Mouse (Mus musculus): ENCODE results near the gene Ikzf2. TPM values are rescaled to one million over a fixed set of nuclear protein-coding genes. Genes with fewer than 3 reads are reported as not detected.
A peak's percentile ranks its signal among the peaks of the same experiment; 100 is the strongest.

Gene Ikzf2
- total RNA-seq, 2 experiments from 2014 or later: 9.6 to 13.0 TPM

DNA sequence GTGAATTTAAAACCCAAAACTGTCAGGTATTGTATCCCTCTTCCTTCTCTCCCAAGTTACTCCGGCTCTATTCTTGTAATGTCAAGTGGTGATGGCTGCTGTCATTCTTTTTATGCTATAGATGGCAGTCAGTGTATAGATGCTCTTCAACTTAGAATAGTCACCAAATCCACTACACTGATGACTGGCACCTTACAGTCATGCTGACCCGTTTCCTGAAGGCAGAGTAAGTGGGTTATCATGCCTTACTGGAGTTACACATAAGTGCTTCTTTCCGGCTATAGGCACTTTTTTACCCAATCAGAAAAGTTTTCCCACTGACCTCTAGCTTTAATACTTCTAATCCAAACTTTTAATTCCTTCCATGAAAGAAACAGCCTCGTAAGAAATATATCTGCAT is 6.5 kb downstream of the Ikzf2 start:
- ATAC-seq (replicated peaks; ENCODE audit: low FRiP score, low TSS enrichment, poor library complexity, severe bottlenecking): no peak

DNA sequence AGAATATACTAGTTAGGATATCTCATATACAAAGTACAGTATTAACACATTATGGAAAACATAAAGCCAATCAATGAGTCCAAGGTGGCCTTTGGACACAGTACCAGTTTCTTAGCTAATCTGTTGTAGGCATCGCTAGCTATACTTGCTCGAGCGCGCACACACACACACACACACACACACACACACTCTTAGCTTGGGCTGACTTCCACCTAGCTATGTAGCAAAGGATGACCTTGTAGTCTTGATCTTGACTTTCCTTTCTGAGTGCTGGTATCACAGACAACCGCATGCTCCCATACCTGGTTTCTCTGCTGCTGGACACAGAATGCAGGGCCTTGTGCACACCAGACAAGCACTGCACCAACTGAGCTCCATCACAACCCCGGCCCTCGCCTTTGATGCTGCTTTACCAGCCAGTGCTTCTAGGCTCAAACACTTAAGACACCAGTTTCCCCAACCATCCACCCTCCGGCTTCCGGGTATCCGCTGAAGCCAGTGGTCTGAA is 17.1 kb downstream of the Ikzf2 start:
- no peak for ATAC-seq (replicated peaks; ENCODE audit: low FRiP score, low TSS enrichment, poor library complexity, severe bottlenecking)

DNA sequence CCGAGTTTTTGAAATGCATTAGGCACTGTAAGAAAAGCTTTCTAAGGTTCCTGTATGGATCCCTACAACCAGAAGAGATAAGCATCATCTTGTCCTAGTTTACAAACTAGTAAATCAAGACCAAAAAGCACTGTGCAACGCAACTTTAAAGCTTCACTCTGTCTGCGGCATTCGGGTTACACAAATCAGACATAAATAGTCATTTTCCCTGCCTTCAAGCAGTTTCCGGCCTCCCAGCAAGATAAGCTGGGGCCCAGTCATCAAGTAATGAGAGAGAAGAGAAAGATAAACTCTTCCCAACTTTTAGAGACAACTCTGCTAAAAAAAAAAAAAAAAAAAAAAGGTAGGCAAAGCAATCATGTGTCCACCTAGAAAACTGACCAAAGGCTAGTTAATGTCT is 19.6 kb downstream of the Ikzf2 start:
- ATAC-seq (replicated peaks; ENCODE audit: low FRiP score, low TSS enrichment, poor library complexity, severe bottlenecking): no peak

DNA sequence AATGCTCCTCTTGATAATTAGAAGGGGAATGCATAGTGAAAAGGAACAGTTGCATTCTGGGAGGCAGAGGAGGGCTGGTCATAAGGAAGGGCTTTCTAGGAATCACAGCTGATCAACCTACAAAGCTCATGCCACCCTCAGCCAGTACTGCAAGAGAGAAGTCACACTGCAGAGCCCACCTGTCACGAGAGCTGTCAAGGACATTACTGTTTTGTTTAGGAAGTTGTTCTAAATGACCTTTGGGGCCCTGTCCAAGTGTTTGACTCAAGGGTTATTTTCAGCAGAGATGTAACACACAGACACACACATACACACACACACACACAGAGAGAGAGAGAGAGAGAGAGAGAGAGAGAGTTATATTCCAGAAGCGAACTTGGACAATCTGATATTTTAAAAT is 27.3 kb downstream of the Ikzf2 start:
- no peak for ATAC-seq (replicated peaks; ENCODE audit: low FRiP score, low TSS enrichment, poor library complexity, severe bottlenecking)

- ATAC-seq (replicated peaks; ENCODE audit: low FRiP score, low TSS enrichment, poor library complexity, severe bottlenecking): no peak
Measured at GRCm38 (mm10) chr1:69658051-69658450, 29.0 kb downstream of the Ikzf2 start.

DNA sequence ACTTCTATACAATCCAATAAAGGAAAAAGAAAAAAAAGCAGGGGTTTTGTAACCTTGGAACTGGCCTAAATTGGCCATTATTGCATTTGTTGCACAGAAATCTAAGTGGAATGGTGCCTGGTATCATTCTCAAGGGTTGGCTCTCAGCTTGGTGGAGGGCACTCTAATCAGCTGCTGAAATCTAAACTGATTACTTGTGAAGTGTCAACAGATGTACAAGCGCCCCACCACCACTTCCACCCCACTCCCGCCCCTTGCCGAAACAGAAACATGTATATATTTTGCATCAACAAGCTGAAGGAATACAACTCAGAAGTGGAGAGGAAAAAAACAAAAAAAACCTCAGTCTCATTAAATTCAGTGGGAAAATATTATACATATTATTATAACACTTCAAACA is 29.6 kb downstream of the Ikzf2 start:
- ATAC-seq (replicated peaks; ENCODE audit: low FRiP score, low TSS enrichment, poor library complexity, severe bottlenecking): no peak

- peak; percentile 68 for ATAC-seq (replicated peaks; ENCODE audit: low FRiP score, low TSS enrichment, poor library complexity, severe bottlenecking)
Measured at GRCm38 (mm10) chr1:69656929-69657328, 30.1 kb downstream of the Ikzf2 start.

- no peak for ATAC-seq (replicated peaks; ENCODE audit: low FRiP score, low TSS enrichment, poor library complexity, severe bottlenecking)
Measured at GRCm38 (mm10) chr1:69656047-69656782, 30.8 kb downstream of the Ikzf2 start.

DNA sequence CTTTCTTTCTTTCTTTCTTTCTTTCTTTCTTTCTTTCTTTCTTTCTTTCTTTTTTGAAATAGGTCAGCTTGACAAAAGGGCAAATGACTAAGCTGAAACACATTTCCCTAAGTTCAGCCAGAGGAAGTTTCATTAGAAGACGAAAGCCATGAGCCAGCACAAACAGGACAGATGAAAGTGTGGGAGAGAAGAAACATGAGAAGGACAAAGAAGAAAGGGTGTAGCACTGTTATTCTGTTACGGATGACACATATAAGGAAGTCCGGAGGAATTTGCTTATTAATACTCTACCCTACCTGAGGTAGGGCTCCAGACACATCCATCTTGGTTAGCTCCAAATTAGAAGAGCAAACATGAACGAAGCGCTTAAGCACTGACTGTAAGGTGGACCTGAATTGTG is 31.7 kb downstream of the Ikzf2 start:
- no peak for ATAC-seq (replicated peaks; ENCODE audit: low FRiP score, low TSS enrichment, poor library complexity, severe bottlenecking)

DNA sequence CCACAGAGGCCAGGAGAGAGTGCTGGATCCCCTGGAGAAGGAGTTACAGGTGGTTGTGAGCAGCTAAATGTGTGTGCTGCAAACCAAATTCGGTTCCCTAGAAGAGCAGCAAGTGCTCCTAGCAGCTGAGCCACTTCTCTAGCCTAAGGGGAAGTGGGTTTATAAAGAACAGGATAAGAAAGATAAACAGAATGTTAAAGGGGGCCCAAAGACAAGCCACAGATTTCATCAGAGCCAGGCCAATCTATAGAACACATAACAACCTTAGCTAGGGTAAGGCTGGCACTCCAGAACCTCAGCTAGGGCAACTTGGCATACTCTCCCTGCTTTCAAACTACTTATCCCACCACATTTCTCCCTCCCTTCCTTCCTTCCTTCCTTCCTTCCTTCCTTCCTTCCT is 32.1 kb downstream of the Ikzf2 start:
- peak; percentile 36 for ATAC-seq (replicated peaks; ENCODE audit: low FRiP score, low TSS enrichment, poor library complexity, severe bottlenecking)

DNA sequence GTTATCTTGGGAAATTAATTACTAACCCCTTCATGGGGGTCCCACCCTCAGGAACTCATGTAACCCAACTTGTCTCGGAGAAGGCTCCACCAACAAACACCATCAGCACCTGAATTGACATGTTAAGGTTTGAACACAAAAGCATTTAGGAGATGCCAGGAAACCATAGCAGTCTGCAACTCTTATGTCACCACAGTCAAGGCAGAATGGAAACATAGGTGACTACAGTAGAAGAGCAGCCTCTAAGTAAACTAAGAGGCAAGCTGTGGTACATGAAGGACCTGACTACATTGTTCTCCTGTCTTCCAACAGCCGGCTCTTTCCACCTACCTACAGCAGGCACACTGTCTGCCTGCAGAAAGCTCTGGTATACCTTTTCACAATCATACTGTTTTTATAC is 33.6 kb downstream of the Ikzf2 start:
- no peak for ATAC-seq (replicated peaks; ENCODE audit: low FRiP score, low TSS enrichment, poor library complexity, severe bottlenecking)

GRCm38 (mm10) chr1:69643138-69643537 is 43.9 kb downstream of the Ikzf2 start:
- ATAC-seq (replicated peaks; ENCODE audit: low FRiP score, low TSS enrichment, poor library complexity, severe bottlenecking): peak; percentile 59

- ATAC-seq (replicated peaks; ENCODE audit: low FRiP score, low TSS enrichment, poor library complexity, severe bottlenecking): no peak
Measured at GRCm38 (mm10) chr1:69641986-69642385, 45.1 kb downstream of the Ikzf2 start.

DNA sequence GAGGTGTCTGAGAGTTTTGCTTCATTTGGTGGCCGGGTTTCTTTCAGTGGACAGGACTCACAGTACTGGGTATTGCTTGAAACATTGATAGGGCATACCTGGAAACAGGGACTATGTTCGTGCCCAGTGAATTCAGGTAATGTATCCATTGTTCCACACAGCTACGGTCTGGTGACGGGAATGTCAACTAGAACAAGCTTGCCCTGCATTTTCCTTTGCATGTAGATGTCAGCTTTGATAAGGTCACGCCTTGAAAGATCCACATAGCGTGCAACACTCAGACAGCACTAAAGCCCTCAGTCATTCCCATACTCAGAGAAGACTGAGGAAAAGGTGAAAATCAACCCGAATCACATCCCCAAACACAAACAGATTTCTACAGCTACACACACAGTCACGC is 48.7 kb downstream of the Ikzf2 start:
- ATAC-seq (replicated peaks; ENCODE audit: low FRiP score, low TSS enrichment, poor library complexity, severe bottlenecking): no peak; the same call in 1 of the 2 replicates

DNA sequence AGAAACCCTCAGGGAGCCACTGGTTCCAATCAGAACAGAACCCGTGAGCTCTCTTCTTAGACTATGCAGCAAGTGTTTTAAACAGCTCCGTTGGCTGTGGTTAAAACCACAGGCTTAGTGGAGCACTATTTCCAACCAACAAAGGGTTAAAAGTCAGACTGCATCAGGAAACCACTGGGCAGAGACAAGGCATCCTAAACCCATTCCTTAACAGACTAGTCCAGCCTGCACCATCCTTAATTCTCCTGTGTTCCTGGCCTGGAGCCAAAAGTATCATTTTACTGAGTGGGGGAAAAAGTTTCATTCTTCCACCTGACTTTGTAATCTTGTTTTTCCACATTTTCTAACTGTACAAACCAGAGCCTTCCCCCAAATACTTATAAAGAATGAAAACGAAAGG is 49.1 kb downstream of the Ikzf2 start:
- ATAC-seq (replicated peaks; ENCODE audit: low FRiP score, low TSS enrichment, poor library complexity, severe bottlenecking): peak; percentile 75

DNA sequence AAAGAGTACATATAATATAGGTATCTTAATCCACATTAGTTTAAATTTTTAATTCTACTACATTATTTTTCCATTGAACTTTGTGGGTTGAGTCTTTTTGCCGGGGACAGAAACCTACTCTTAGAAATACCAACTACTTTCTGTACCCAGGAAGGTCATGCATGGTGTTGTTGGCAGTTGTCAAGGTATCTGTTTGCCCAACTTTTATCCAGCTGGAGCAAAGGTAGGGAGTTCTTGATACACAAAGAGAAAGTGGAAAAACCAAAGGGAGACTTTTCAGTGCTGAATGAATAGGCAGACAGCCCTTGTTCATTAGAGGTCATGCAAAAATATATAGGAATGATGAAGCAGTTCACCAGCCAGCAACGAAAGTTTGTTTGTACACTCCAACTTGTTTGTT is 52.8 kb downstream of the Ikzf2 start:
- ATAC-seq (replicated peaks; ENCODE audit: low FRiP score, low TSS enrichment, poor library complexity, severe bottlenecking): no peak

DNA sequence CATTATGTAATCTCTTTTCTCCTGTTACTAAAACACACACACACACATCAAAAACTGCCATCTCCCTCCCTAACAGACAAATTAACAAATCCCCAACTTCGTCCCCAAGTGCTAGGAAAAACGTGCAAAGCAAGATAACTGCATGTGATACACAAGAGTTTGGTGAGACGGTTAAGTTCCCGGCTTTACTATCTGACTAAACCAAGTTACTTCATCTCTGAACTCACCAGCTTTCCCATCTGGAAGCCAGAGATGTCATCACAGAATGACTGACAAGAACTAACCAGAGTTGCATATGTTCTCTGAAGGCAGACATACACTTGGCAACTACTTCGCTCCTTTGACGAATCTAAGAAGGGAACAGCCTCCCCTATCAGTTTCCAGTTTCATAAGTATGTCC is 56.5 kb downstream of the Ikzf2 start:
- ATAC-seq (replicated peaks; ENCODE audit: low FRiP score, low TSS enrichment, poor library complexity, severe bottlenecking): peak; percentile 87

- ATAC-seq (replicated peaks; ENCODE audit: low FRiP score, low TSS enrichment, poor library complexity, severe bottlenecking): no peak
Measured at GRCm38 (mm10) chr1:69629513-69629912, 57.5 kb downstream of the Ikzf2 start.

DNA sequence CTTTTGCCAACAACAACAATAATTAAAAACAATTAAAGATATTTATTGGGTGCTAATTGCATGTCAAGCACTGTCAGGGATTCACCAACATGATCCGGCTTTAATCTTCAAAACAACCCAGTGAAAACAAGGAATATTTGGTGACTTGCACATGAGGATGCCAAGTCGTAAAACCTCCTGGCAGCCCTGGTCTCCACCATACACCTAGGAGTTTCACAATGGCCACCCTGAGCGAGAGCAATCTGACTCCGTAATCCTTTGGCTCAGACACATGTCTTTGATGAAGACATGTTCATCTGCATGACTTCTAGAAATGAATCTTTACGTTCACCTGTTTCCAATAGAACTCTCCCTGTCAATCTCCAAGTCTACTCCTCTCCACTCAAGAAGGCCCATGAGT is 75.0 kb downstream of the Ikzf2 start:
- ATAC-seq (replicated peaks; ENCODE audit: low FRiP score, low TSS enrichment, poor library complexity, severe bottlenecking): no peak

DNA sequence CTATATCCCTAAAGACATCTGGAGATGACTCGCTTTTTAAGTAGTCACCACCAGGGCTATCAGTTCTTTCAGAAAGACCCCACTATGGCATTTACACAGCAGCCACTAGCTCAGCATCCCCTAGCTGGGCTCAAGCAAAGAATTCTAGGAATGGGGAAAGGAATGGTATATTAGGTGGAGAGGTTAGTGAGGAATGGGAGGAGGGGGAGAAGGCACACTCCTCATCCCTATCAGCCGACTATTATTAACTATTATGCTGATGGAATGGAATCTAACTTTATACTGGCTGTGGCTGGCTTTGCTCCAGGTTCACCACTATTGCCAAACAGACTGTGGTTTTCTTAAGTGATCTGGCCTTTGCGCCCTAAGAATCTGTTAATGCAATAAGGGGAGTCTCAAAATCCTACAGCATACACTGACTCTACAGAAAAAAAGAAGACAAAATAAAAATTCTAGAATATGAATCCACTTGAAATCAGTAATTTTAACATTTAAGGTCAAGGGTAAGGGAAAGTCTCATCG is 75.8 kb downstream of the Ikzf2 start:
- ATAC-seq (replicated peaks; ENCODE audit: low FRiP score, low TSS enrichment, poor library complexity, severe bottlenecking): no peak

GRCm38 (mm10) chr1:69610791-69611190 is 76.3 kb downstream of the Ikzf2 start:
- ATAC-seq (replicated peaks; ENCODE audit: low FRiP score, low TSS enrichment, poor library complexity, severe bottlenecking): no peak

Data from megakaryocyte-erythroid progenitor cell, adult 5-6 weeks (primary cell).